Mouse (Mus musculus) kidney, embryonic 14.5 days (tissue): Measurements from ENCODE around the gene Zfp384. TPM values are rescaled to one million over a fixed set of nuclear protein-coding genes. Genes with fewer than 3 reads are reported as not detected.

Source experiments
- ATAC-seq: fragments of 200-750 bp; cut with Nextera tagmentation; 2 replicates; pipeline ENCODE4 v1.8.0; 2017; ENCODE audit warnings: moderate number of reproducible peaks, mild to moderate bottlenecking, moderate TSS enrichment, moderate library complexity; ENCODE audit not compliant: low FRiP score, low TSS enrichment
- H3K27ac ChIP-seq: fragments of 300-500 bp; sonication (generic); 2 replicates; pipeline ENCODE4 v1.5.1; 2014; ENCODE audit warnings: low read depth, mild to moderate bottlenecking, low read length, moderate library complexity, mixed read lengths
- H3K27me3 ChIP-seq: fragments of 300-500 bp; sonication (generic); 2 replicates; pipeline ENCODE4 v1.6.1; 2014; ENCODE audit warnings: mild to moderate bottlenecking, low read length; ENCODE audit not compliant: control insufficient read depth, insufficient read depth
- H3K36me3 ChIP-seq: fragments of 300-500 bp; sonication (generic); 2 replicates; pipeline ENCODE4 v1.6.1; 2014; ENCODE audit warnings: low read length, mixed read lengths; ENCODE audit not compliant: control insufficient read depth, insufficient read depth
- H3K4me1 ChIP-seq: fragments of 300-500 bp; sonication (generic); 2 replicates; pipeline ENCODE4 v1.6.1; 2014; ENCODE audit warnings: low read length, mixed read lengths; ENCODE audit not compliant: control insufficient read depth, insufficient read depth
- H3K4me2 ChIP-seq: fragments of 300-500 bp; sonication (generic); replicated peaks from 2 replicates; pipeline ENCODE4 v1.6.1; 2014; ENCODE audit warnings: low read depth, mild to moderate bottlenecking, low read length
- H3K4me3 ChIP-seq: fragments of 300-500 bp; sonication (generic); 2 replicates; pipeline ENCODE4 v1.5.1; 2014; ENCODE audit warnings: mild to moderate bottlenecking, low read length
- H3K9ac ChIP-seq: fragments of 300-500 bp; sonication (generic); 2 replicates; pipeline ENCODE4 v1.6.1; 2014; ENCODE audit warnings: low read depth, mild to moderate bottlenecking, low read length, moderate library complexity
- H3K9me3 ChIP-seq: fragments of 300-500 bp; sonication (generic); 2 replicates; pipeline ENCODE4 v1.6.1; 2016; ENCODE audit warnings: low read length; ENCODE audit not compliant: control insufficient read depth
- WGBS: fragments of 180-500 bp; shearing (Covaris S2); extraction: QIAGEN DNeasy Blood & Tissue Kit; methylation state at CpG from one replicate; pipeline ENCODE4 v1.1.7; 2014; 5-methylcytosine and 5-hydroxymethylcytosine counted together
- polyA plus RNA-seq: library from polyadenylated mRNA; unstranded; fragments of >200 nt; fragmentation: Nextera tagmentation; extraction: Ambion mirVana; gene quantifications from 2 replicates; pipeline ENCODE4 v1.2.1, GENCODE M21; 2014

The Zfp384 gene
- polyA plus RNA-seq, 1 experiment from 2014 or later: 15.0 TPM

DNA sequence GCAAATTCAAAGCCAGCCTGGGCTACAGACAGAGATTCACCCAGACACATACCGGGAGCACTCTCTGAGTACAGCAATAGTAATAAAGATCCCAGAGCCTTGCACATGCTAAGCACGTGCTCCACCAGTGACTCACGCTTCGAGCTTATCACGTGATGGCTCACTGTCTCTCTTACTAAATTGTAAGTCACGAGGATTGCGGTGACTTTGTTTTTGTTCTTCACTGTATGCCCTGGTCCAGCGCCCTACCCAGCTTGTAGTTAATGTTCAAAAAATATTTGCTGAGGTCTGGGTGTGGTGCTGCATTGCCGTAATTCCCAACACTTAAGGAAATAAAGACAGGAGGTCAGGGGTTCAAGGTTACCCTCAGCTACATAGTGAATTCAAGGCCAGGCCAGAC is 15.6 kb upstream of the Zfp384 start:
- no peaks in the 10 kb centered on the region for H3K36me3 ChIP-seq
- H3K4me1 ChIP-seq: peaks cover 14% of the 10 kb centered on the region; the same call in 1 of the 2 replicates
- WGBS: 80% methylated on average over 9 of the region's 9 CpGs
- H3K27ac ChIP-seq: no peak overlapping the region
- no peak for ATAC-seq
- H3K9ac ChIP-seq: no peak overlapping the region
- H3K9me3 ChIP-seq: peaks cover 8% of the 10 kb centered on the region
- no peak overlapping the region for H3K4me2 ChIP-seq
- H3K4me3 ChIP-seq: no peak overlapping the region
- peaks cover 38% of the 10 kb centered on the region for H3K27me3 ChIP-seq

DNA sequence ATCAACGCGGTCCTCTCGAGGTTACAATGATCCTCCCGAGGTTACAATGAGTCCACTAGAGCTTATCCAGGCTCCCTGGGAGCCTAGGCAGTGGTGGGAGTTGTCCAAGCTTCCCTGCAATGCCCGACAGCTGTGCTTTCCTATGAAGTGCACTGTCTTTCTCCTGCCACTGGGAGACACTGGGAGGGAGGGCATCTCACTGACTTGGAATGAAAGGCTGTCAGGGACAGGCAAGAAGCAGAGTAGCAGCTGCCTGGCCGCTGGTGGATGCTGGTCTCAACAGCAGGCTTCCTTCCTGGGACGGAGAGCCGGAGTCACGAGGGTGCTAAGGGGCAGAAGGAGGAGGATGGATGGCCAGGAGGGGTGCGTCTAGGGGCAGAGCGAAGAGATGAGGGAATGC is 15.1 kb upstream of the Zfp384 start:
- ATAC-seq: peak; percentile 33; the same call in 1 of the 2 replicates
- 11% methylated on average over 11 of the region's 11 CpGs for WGBS
- Histone ChIP-seq H3K4me1 (peaks cover 18% of the 10 kb centered on the region; the same call in 1 of the 2 replicates), H3K9me3 (peaks cover 8% of the 10 kb centered on the region), H3K27ac (no peak overlapping the region), H3K4me3 (no peak overlapping the region), H3K27me3 (peaks cover 43% of the 10 kb centered on the region), H3K9ac (peak overlapping the region; percentile 44; the same call in 1 of the 2 replicates), H3K36me3 (no peaks in the 10 kb centered on the region), H3K4me2 (no peak overlapping the region)

DNA sequence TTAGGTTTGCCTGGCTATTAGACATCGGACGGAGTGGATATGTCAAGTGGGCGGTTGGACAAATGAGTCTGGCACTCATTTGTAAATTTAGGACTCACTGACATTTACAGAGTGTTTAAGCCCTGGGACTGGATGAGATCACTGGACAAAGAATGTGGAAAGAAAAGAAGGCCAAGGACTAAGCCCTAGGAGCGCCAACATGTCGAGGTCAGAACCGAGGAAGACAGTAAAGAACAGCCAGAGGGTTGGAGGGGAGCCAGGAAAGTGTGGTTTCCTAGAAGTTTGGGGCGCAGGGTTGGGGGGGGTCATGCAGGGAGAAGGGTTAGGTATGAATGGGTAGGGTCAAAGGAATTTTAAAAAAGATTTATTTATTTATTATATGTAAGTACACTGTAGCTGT is 13.7 kb upstream of the Zfp384 start:
- Histone ChIP-seq H3K9ac (no peak overlapping the region), H3K27ac (no peak overlapping the region), H3K4me2 (no peak overlapping the region), H3K36me3 (no peaks in the 10 kb centered on the region), H3K4me1 (peaks cover 18% of the 10 kb centered on the region; the same call in 1 of the 2 replicates), H3K27me3 (peaks cover 54% of the 10 kb centered on the region), H3K4me3 (no peak overlapping the region), H3K9me3 (peaks cover 2% of the 10 kb centered on the region; the same call in 1 of the 2 replicates)
- no peak for ATAC-seq
- 84% methylated on average over 7 of the region's 7 CpGs for WGBS

DNA sequence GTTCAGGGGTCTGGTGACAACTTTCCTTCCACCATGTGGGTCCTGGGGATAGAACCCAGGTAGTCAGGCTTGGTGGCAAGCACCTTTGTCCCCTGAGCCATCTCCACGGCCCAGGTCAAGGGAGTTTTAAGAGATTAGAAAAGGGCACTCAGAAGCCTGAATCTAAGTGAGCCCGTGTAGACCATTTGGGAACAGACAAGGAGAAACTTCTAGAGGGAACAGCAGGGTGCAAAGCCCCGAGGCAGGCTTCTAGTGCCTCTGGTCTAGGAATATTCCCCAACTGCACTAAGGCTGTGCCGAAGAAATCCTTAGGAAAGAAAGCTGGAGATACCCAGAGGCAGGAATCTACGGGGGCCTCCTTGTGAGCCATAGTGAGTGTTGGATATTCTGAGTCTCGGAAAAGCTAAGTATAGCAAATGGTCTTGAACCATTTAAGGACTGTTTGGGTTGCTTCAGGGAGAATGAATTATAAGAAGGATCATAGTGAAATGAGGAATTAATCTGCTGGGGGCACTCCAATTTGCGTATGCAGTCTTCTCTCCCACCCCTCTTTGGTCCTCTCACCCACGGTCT is 13.0 kb upstream of the Zfp384 start:
- 47% methylated on average over 8 of the region's 8 CpGs for WGBS
- H3K9ac ChIP-seq: no peak overlapping the region
- H3K27ac ChIP-seq: no peak overlapping the region
- no peaks in the 10 kb centered on the region for H3K9me3 ChIP-seq
- H3K4me1 ChIP-seq: peaks cover 18% of the 10 kb centered on the region; the same call in 1 of the 2 replicates
- H3K36me3 ChIP-seq: no peaks in the 10 kb centered on the region
- H3K27me3 ChIP-seq: peaks cover 57% of the 10 kb centered on the region
- no peak overlapping the region for H3K4me3 ChIP-seq
- no peak for ATAC-seq
- H3K4me2 ChIP-seq: peak overlapping the region; percentile 98

DNA sequence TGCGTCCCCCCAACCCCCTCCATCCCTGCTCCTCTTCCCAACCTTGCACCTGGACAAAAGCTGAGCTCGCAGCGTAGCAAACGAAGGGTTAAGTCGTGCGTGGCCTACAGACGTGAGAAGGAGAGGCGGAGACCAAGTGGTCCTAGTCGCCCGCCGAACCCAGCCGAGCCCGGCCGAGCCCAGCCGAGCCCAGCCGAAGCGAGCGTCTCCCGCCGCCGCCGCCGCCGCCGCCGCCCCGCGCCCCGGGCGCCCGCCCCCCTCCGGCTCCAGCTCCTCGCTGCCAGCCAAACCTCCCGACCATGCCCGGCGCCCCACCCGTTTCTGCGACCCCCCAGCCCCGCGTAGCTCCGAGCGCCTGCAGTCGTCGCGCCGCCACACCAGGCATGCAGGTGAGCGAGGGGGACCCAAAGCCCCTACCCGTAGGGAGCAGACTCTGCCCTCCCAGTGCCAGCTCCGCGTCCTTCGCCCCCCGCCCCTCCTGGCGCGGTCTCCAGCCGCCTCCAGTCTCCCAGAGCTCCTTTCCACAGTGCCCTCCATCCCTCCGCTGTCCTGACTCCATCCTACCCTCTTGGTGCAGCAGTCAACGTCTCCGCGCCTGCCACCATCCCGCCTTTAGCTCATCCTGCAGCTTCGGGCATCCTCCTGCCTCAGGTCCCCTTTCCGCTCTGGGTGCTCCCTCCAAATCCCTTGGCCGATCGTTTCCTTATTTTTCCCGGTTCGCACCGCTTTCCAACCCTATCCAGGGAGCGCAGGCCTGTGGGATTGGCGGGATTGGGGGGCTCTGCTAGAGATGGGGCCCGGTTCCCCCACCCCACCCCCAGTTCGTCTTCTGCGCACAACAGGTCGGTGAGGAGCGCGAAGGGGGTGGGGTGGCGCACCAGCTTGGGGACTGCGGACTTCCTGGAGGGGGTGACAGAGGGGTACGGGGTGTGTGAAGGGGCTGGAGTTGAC is 12.1 kb upstream of the Zfp384 start, which contains the start of gene Pianp:
Gene Pianp, plus strand, starts transcription at position 144 of the 951 bp plus-strand sequence.
- Histone ChIP-seq H3K4me1 (peaks cover 18% of the 10 kb centered on the region; the same call in 1 of the 2 replicates), H3K36me3 (no peaks in the 10 kb centered on the region), H3K4me3 (peak within 1 kb of the TSS; percentile 59), H3K9me3 (no peaks in the 10 kb centered on the region), H3K4me2 (peak within 1 kb of the TSS; percentile 98), H3K9ac (peak within 1 kb of the TSS; percentile 60; the same call in 1 of the 2 replicates), H3K27ac (no peak within 1 kb of the TSS), H3K27me3 (peaks cover 60% of the 10 kb centered on the region)
- ATAC-seq: peak; percentile 55
- under 1% methylated on average over 58 of the region's 78 CpGs for WGBS

DNA sequence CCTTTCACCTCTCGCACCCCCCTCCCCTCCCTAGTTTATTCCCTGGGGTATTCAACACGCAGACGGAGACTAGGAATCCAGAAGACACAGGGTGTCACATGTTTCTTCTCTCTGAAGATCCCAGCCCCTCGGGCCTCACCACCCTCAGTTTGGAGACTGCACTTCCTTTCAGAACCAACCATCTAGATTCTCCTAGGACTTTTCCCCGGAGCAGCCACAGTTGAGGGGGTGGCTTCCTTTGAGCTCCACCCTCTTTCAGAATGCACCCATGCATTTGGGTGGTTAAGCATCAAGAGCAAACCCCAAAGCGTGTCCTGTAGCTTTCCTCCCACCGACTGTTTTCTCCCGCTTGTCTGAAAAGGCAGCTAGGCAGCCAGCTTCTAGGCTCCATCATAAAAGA is 10.9 kb upstream of the Zfp384 start:
- Histone ChIP-seq H3K27me3 (peaks cover 65% of the 10 kb centered on the region), H3K9me3 (no peaks in the 10 kb centered on the region), H3K27ac (no peak overlapping the region), H3K4me3 (0 out of 2 replicates have a peak overlapping the region, but pooled peaks have one; percentile 59), H3K9ac (no peak overlapping the region), H3K4me1 (peaks cover 18% of the 10 kb centered on the region; the same call in 1 of the 2 replicates), H3K36me3 (no peaks in the 10 kb centered on the region), H3K4me2 (peak overlapping the region; percentile 19; the same call in 1 of the 2 replicates)
- ATAC-seq: no peak
- 3% methylated on average over 8 of the region's 8 CpGs for WGBS

DNA sequence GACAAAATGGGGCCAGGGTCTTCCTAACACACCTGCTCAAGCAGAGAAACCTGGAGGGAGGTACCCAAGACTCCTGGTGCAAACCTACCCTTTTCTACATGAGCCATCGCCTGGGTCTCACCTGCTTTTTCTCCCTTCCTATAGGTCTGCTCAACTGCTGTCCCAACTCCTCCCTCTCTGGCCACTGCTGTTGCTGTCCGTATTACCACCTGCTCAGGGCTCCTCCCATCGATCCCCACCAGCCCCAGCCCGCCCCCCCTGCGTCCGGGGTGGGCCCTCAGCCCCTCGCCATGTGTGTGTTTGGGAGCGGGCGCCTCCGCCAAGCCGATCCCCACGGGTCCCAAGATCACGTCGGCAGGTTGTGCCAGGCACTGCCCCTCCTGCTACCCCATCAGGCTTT is 9.9 kb upstream of the Zfp384 start:
- no peak overlapping the region for H3K9ac ChIP-seq
- no peak overlapping the region for H3K4me3 ChIP-seq
- no peaks in the 10 kb centered on the region for H3K9me3 ChIP-seq
- H3K27ac ChIP-seq: no peak overlapping the region
- 34% methylated on average over 14 of the region's 14 CpGs for WGBS
- H3K4me2 ChIP-seq: no peak overlapping the region
- no peak for ATAC-seq
- H3K4me1 ChIP-seq: peaks cover 21% of the 10 kb centered on the region; the same call in 1 of the 2 replicates
- H3K27me3 ChIP-seq: peaks cover 60% of the 10 kb centered on the region
- no peaks in the 10 kb centered on the region for H3K36me3 ChIP-seq

DNA sequence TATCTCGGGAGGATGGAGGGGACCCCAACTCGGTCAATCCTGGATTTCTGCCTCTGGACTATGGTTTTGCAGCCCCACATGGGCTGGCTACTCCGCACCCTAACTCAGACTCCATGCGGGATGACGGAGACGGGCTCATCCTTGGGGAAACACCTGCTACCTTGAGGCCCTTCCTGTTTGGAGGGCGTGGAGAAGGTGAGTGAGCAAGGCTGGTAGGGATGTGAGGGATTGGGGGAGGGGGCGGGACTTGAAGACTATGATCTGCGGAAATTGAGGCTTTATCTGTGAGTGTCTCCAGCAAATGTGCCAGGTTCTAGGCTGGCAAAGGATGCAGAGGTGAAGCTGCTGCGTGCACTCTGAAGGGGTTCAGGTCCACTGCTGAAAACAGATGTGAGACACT is 9.4 kb upstream of the Zfp384 start:
- Histone ChIP-seq H3K9me3 (no peaks in the 10 kb centered on the region), H3K4me3 (no peak overlapping the region), H3K4me1 (peaks cover 21% of the 10 kb centered on the region; the same call in 1 of the 2 replicates), H3K36me3 (no peaks in the 10 kb centered on the region), H3K4me2 (no peak overlapping the region), H3K27me3 (peaks cover 56% of the 10 kb centered on the region), H3K27ac (no peak overlapping the region), H3K9ac (no peak overlapping the region)
- 29% methylated on average over 10 of the region's 10 CpGs for WGBS
- ATAC-seq: no peak
